11 mouse cellular contexts compared by ENCODE assay signal in the genomic region with DNA sequence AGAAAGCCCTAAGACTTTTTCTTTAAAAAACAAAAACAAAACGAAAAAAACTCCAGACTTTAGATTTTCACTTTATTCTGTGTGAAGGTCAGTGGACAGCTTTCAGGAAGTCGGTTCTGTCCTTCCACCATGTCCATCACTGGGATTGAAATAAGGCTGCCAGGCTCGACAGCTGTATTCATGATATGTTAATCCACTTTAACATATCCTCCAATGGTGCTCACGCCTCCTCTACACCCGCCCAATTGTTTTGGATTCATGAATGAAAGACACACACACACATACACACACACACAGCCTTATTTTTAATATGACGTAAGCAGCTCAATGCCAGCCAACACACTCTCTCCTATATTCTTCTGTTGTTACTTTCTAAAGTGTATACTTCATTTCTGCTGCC.
"Had no signal": no experiment of that assay in that cellular context is flagged by ENCODE, and none has a peak within 500 bp of the region (broad histone marks: within the 10 kb centered on the region; RNA-seq: fewer than 3 reads in every experiment).

No protein-coding gene starts in this region.

- H3K9ac ChIP-seq: limb, embryonic 13.5 days; liver, embryonic 14.5 days; midbrain, embryonic 13.5 days; neural tube, embryonic 12.5 days had no signal

- H3K9me3 ChIP-seq: limb, embryonic 13.5 days; midbrain, embryonic 13.5 days; neural tube, embryonic 12.5 days had no signal

- ATAC-seq: midbrain, embryonic 13.5 days had no signal

- H3K27me3 ChIP-seq: limb, embryonic 13.5 days; midbrain, embryonic 13.5 days; neural tube, embryonic 12.5 days had no signal

- H3K4me3 ChIP-seq: layer of hippocampus, adult 2 months; limb, embryonic 13.5 days; midbrain, embryonic 13.5 days; neural tube, embryonic 12.5 days had no signal

- DNase-seq: kidney, postnatal 10 days; kidney, postnatal 4 days; left cerebral cortex, postnatal 4 days; lung, adult 18-20 months; thymus, postnatal 4 days had no signal

- H3K4me2 ChIP-seq: limb, embryonic 13.5 days; midbrain, embryonic 13.5 days; neural tube, embryonic 12.5 days had no signal

- H3K27ac ChIP-seq: layer of hippocampus, adult 2 months; limb, embryonic 13.5 days; liver, embryonic 14.5 days; midbrain, embryonic 13.5 days; neural tube, embryonic 12.5 days; stomach, postnatal 0 days had no signal
